Mouse (Mus musculus) spleen, adult 2 months (tissue): ENCODE data around the gene Elovl5.

ENCODE experiments used
- CTCF ChIP-seq: fragments of 200-500 bp; IDR thresholded peaks from 2 replicates; pipeline ENCODE4 v1.5.1; 2011; ENCODE audit warnings: mild to moderate bottlenecking, inconsistent platforms; ENCODE audit not compliant: insufficient read depth, insufficient read length, insufficient replicate concordance; ENCODE audit errors: extremely low read depth
- POLR2A ChIP-seq: fragments of 200-500 bp; IDR thresholded peaks from 2 replicates; pipeline ENCODE4 v1.6.1; 2011; ENCODE audit warnings: low read depth, low read length, inconsistent platforms

DNA sequence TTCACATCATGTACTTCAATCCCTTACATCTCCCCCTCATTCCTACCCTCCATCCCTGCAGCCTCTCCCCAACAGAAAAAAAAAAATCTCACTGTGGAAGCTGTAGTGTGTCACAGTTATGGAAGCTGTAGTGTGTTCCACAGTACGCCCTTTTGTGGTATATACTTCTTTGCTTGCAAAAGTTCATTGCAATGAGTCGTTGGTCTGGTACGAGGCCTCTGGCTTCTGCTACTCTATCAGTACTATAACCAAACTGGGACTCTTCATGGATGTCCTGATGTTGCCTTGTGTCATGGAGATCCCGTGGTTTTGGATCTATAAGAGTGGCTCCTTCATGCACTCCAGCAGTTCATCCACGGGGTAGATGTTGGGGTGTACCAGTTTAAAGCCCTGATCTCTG lies 95.5 kb downstream of the Elovl5 start:
- TF ChIP-seq CTCF (no peak), POLR2A (no peak)
